Mouse (Mus musculus): ENCODE data around the gene Ermap. TPM values are rescaled to one million over a fixed set of nuclear protein-coding genes. Genes with fewer than 3 reads are reported as not detected.

The Ermap gene
- total RNA-seq, 2 experiments from 2014 or later = 0.28 to 0.32 TPM

GRCm38 (mm10) chr4:119133860-119134259 lies 56.0 kb downstream of the Ermap start:
- DNase-seq = no peak

GRCm38 (mm10) chr4:119133306-119133705 lies 56.5 kb downstream of the Ermap start:
- no peak for DNase-seq

- DNase-seq = no peak
Observed at GRCm38 (mm10) chr4:119131189-119131910, 58.5 kb downstream of the Ermap start.

GRCm38 (mm10) chr4:119129096-119129495 lies 60.7 kb downstream of the Ermap start:
- no peak for DNase-seq

- DNase-seq = no peak
Observed at GRCm38 (mm10) chr4:119128547-119128946, 61.3 kb downstream of the Ermap start.

- DNase-seq = no peak
Observed at GRCm38 (mm10) chr4:119127229-119127628, 62.6 kb downstream of the Ermap start.

GRCm38 (mm10) chr4:119125577-119126270 lies 64.1 kb downstream of the Ermap start:
- no peak for DNase-seq

Small RNA genes within 50 kb of the gene (microRNA-seq; reads per million reads assigned to microRNA genes)
- gene Mir1957a = 0 reads per million in 2 experiments

Other genes with a start within 250 kb of the Ermap start
- gene Lao1, start 228.4 kb downstream of the Ermap start, total RNA-seq (2021) = under 1 TPM; 0.15 to 0.88 TPM
- 100 to 1,000 TPM in 1 of 2 experiments, 10 to 100 TPM in 1; 76.1 to 104 TPM for gene Slc2a1, start 81.3 kb downstream of the Ermap start, total RNA-seq (2021)
- 1 to 10 TPM; 6.7 to 8.2 TPM for gene Zfp691, start 15.8 kb downstream of the Ermap start, total RNA-seq (2021)
- 10 to 100 TPM; 16.3 to 19.8 TPM for gene Svbp, start 5.3 kb upstream of the Ermap start, total RNA-seq (2021)
- 1 to 10 TPM in 1 of 2 experiments, under 1 TPM in 1; 0.56 to 1.1 TPM for gene Tmem269, start 28.2 kb upstream of the Ermap start, total RNA-seq (2021)
- 10 to 100 TPM; 35.0 TPM for gene AU022252, start 42.7 kb upstream of the Ermap start, total RNA-seq (2021)
- 10 to 100 TPM in 1 of 2 experiments, 1 to 10 TPM in 1; 9.2 to 11.9 TPM for gene P3h1, start 42.9 kb upstream of the Ermap start, total RNA-seq (2021)
- gene Cldn19, start 65.4 kb upstream of the Ermap start, total RNA-seq (2021) = under 1 TPM; 0.20 to 0.42 TPM
- 100 to 1,000 TPM; 275 to 279 TPM for gene Ybx1, start 104.6 kb upstream of the Ermap start, total RNA-seq (2021)
- gene Ppih, start 130.5 kb upstream of the Ermap start, total RNA-seq (2021) = 10 to 100 TPM; 17.5 to 20.6 TPM
- gene Ccdc30, start 225.5 kb upstream of the Ermap start, total RNA-seq (2021) = 10 to 100 TPM; 19.9 to 28.7 TPM
- 1 to 10 TPM; 6.2 to 6.4 TPM for gene Ppcs, start 232.4 kb upstream of the Ermap start, total RNA-seq (2021)
- under 1 TPM; 0.46 to 0.47 TPM for gene Zmynd12, start 232.8 kb upstream of the Ermap start, total RNA-seq (2021)

Measured in layer of hippocampus, postnatal 36 days (tissue).